15 mouse cellular contexts compared by ENCODE assay signal in the genomic region with DNA sequence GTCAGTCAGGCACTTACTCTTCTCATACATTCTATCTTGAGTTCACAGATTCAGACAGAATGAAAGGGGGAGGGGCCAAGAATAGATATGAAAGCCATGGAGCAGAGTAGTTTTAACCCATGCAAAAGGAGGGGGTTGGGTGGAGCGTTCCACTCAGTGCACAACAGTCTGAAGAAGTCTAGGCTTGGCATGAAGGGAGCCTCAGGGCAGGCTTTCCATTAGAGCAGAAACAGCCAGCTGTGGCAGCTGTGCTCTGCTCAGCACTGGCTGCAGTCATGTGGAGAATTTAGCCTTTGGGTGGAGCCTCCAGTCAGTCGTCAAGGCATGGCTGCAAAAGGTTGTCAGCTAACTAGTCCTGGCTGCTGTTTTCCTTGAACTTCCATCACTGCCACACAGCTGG.
DNase-seq lines count a peak whose midpoint lies in the region; ATAC-seq and TF ChIP-seq lines count a peak whose summit lies in the region.
"Had no signal": no experiment of that assay in that cellular context is flagged by ENCODE, and none has a peak within 500 bp of the region (broad histone marks: within the 10 kb centered on the region; RNA-seq: fewer than 3 reads in every experiment).

No protein-coding gene starts in this region.

- no peak overlapping the region for H3K4me2 ChIP-seq in lung, embryonic 16.5 days (ENCODE audit: low read depth, low read length)
- no peak overlapping the region for H3K4me2 ChIP-seq in embryonic facial prominence, embryonic 14.5 days (ENCODE audit: low read depth, low read length)
- H3K4me2 ChIP-seq in forebrain, embryonic 16.5 days (ENCODE audit: low read length), result no peak overlapping the region
- H3K4me2 ChIP-seq: midbrain, embryonic 11.5 days had no signal

- H3K9ac ChIP-seq in lung, embryonic 16.5 days (ENCODE audit: low read length), result no peak overlapping the region
- no peak overlapping the region for H3K9ac ChIP-seq in embryonic facial prominence, embryonic 14.5 days (ENCODE audit: low read depth, low read length)
- H3K9ac ChIP-seq in forebrain, embryonic 16.5 days (replicated peaks; ENCODE audit: low read depth, low read length), result no peak overlapping the region
- H3K9ac ChIP-seq: liver, postnatal 0 days had no signal

- DNase-seq in heart, postnatal 10 days, result peak; percentile 0 to 1
- DNase-seq in heart, adult 18-20 months, result no peak
- no peak for DNase-seq in lung, adult 2 months
- DNase-seq in embryonic facial prominence, embryonic 14.5 days (ENCODE audit: low spot score), result peak; percentile 74
- DNase-seq in retina, embryonic 14.5 days (ENCODE audit: low spot score), result peak; percentile 53
- DNase-seq in frontal cortex, postnatal 25 days (ENCODE audit: low spot score in 2 of 2), result no peak
- DNase-seq: cerebellum, adult 11-12 months; gastrocnemius, postnatal 36 days; liver, postnatal 0 days; thymus, adult 18-20 months had no signal

- H3K27me3 ChIP-seq in lung, embryonic 16.5 days (ENCODE audit: control insufficient read depth, insufficient read depth, low read depth, low read length), result no peaks in the 10 kb centered on the region
- H3K27me3 ChIP-seq in embryonic facial prominence, embryonic 14.5 days (replicated peaks; ENCODE audit: control insufficient read depth, insufficient read depth, low read length), result no peaks in the 10 kb centered on the region
- H3K27me3 ChIP-seq in forebrain, embryonic 16.5 days (replicated peaks; ENCODE audit: control insufficient read depth, insufficient read depth, low read length), result no peaks in the 10 kb centered on the region

- no peaks in the 10 kb centered on the region for H3K4me1 ChIP-seq in lung, embryonic 16.5 days (replicated peaks; ENCODE audit: control insufficient read depth, insufficient read depth, low read length)
- no peaks in the 10 kb centered on the region for H3K4me1 ChIP-seq in lung, adult 2 months (ENCODE audit: control insufficient read depth, insufficient read depth, low read length)
- no peaks in the 10 kb centered on the region for H3K4me1 ChIP-seq in embryonic facial prominence, embryonic 14.5 days (ENCODE audit: control insufficient read depth, insufficient read depth, low read length)
- H3K4me1 ChIP-seq in forebrain, embryonic 16.5 days (replicated peaks; ENCODE audit: control insufficient read depth, insufficient read depth, low read length), result no peaks in the 10 kb centered on the region

- intact Hi-C loops in heart, postnatal 10 days (cut with DNase I), result no loop called here

- 54% methylated on average over 2 of the region's 2 CpGs for WGBS in lung, embryonic 16.5 days
- WGBS in lung, adult 2 months, result 55% methylated on average over 2 of the region's 2 CpGs
- 27% methylated on average over 2 of the region's 2 CpGs for whole genome bisulfite sequencing in embryonic facial prominence, embryonic 14.5 days
- 69% methylated on average over 2 of the region's 2 CpGs for WGBS in forebrain, embryonic 16.5 days

- no peaks in the 10 kb centered on the region for H3K9me3 ChIP-seq in lung, embryonic 16.5 days (ENCODE audit: control insufficient read depth, low read length)
- H3K9me3 ChIP-seq in embryonic facial prominence, embryonic 14.5 days (ENCODE audit: control insufficient read depth, low read length), result no peaks in the 10 kb centered on the region
- H3K9me3 ChIP-seq in forebrain, embryonic 16.5 days (ENCODE audit: control insufficient read depth, low read length), result no peaks in the 10 kb centered on the region

- TF ChIP-seq POLR2A in lung, adult 2 months (IDR thresholded peaks at IDR 0.05; ENCODE audit: borderline replicate concordance, extremely low read depth, low read depth, low read length), result no peak

- H3K36me3 ChIP-seq in lung, embryonic 16.5 days (ENCODE audit: control insufficient read depth, insufficient read depth, low read length), result no peaks in the 10 kb centered on the region
- H3K36me3 ChIP-seq in embryonic facial prominence, embryonic 14.5 days (ENCODE audit: control insufficient read depth, insufficient read depth, low read length), result no peaks in the 10 kb centered on the region
- H3K36me3 ChIP-seq in forebrain, embryonic 16.5 days (ENCODE audit: control insufficient read depth, insufficient read depth), result no peaks in the 10 kb centered on the region

- H3K27ac ChIP-seq in lung, embryonic 16.5 days (ENCODE audit: low read length), result no peak overlapping the region
- H3K27ac ChIP-seq in embryonic facial prominence, embryonic 14.5 days (replicated peaks; ENCODE audit: low read depth, low read length), result no peak overlapping the region
- H3K27ac ChIP-seq in forebrain, embryonic 16.5 days (ENCODE audit: low read length), result no peak overlapping the region

- TF ChIP-seq CTCF in lung, adult 2 months (IDR thresholded peaks at IDR 0.05; ENCODE audit: insufficient read depth, low read length), result no peak

- ATAC-seq in lung, embryonic 16.5 days (ENCODE audit: low read depth), result 0 out of 2 replicates have a peak, but pooled peaks have one; percentile 10
- ATAC-seq in embryonic facial prominence, embryonic 14.5 days (ENCODE audit: low read depth), result peak; percentile 67; the same call in 1 of the 2 replicates
- ATAC-seq in forebrain, embryonic 16.5 days, result no peak
- ATAC-seq: activated CD4-positive, CD25-positive, alpha-beta regulatory T cell, adult 4 months; forebrain, embryonic 14.5 days; liver, postnatal 0 days had no signal

- no peak overlapping the region for H3K4me3 ChIP-seq in lung, embryonic 16.5 days (ENCODE audit: low read length)
- H3K4me3 ChIP-seq in lung, adult 2 months (replicated peaks; ENCODE audit: extremely low read depth, low read depth, low read length), result no peak overlapping the region
- no peak overlapping the region for H3K4me3 ChIP-seq in embryonic facial prominence, embryonic 14.5 days (ENCODE audit: low read depth, low read length)
- no peak overlapping the region for H3K4me3 ChIP-seq in forebrain, embryonic 16.5 days (replicated peaks; ENCODE audit: low read length)

Comparison
In these comparisons a context has a peak if more than half of its experiments do, and no peak if none do; other contexts are left out.
1. DNase-seq: peak in heart, postnatal 10 days (2 of 2), embryonic facial prominence, embryonic 14.5 days (single experiment) and retina, embryonic 14.5 days (single experiment); none in heart, adult 18-20 months (0 of 2), lung, adult 2 months (single experiment) and frontal cortex, postnatal 25 days (0 of 2).